Mouse (Mus musculus) brown adipose tissue, adult 24 weeks (tissue): Measurements from ENCODE around the gene Prickle4. TPM values are rescaled to one million over a fixed set of nuclear protein-coding genes. Genes with fewer than 3 reads are reported as not detected.
"Not testable (repeated sequence)": the region's sequence is repeated elsewhere in the genome, so short reads cannot be mapped to it uniquely, and the experiment has no call there.

ENCODE experiments used
- H3K27ac ChIP-seq: fragments of 200-500 bp; replicated peaks from 2 replicates; pipeline ENCODE4 v1.5.1; 2012; ENCODE audit warnings: low read depth, mild to moderate bottlenecking, low read length
- H3K4me1 ChIP-seq: fragments of 200-500 bp; 2 replicates; pipeline ENCODE4 v1.6.1; 2012; ENCODE audit warnings: low read length, mixed read lengths; ENCODE audit not compliant: control insufficient read depth, insufficient read depth, insufficient read length
- H3K4me3 ChIP-seq: fragments of 200-500 bp; 2 replicates; pipeline ENCODE4 v1.5.1; 2012; ENCODE audit warnings: low read depth, mild to moderate bottlenecking, low read length, moderate library complexity; ENCODE audit not compliant: insufficient read depth
- polyA plus RNA-seq: library from polyadenylated mRNA; stranded (reverse); fragments of >200 nt; gene quantifications from 2 replicates; pipeline ENCODE4 v1.2.4, GENCODE M21; 2012; ENCODE audit not compliant: missing spikeins, insufficient read depth, insufficient read length

Prickle4 gene
- polyA plus RNA-seq, 1 experiment, result 3.5 TPM

DNA sequence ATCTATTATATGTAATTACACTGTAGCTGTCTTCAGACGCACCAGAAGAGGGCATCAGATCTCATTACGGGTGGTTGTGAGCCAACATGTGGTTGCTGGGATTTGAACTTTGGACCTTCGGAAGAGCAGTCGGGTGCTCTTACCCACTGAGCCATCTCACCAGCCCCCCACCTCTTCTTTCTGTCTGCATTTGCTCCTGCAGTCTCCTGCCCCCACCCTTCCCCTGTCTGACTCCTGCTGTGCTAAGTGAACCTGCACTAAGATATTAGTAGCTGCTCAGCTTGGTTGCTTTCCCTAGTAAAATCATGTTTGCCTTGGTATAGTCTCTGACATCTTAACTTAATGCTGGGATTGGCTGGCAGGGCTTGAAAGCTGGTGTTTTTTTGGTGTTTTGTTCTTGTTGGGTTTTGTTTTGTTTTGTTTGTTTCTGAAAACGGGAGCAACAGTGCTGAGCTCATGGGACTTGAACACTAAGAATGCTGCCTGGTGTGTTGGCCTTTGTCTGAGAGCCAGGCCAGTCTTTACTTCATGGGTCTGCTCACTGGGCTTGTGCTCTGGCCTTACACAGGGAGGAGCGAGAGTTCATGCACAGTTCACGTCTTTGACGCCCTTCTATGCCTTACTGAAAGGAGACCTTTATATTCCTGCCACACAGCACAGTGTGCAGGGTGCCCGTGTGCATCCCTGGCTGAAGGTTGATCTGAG lies 31.4 kb downstream of the Prickle4 start:
- Histone ChIP-seq H3K4me1 (peaks cover 2% of the 10 kb centered on the region; the same call in 1 of the 2 replicates), H3K4me3 (no peak overlapping the region), H3K27ac (no peak overlapping the region)

DNA sequence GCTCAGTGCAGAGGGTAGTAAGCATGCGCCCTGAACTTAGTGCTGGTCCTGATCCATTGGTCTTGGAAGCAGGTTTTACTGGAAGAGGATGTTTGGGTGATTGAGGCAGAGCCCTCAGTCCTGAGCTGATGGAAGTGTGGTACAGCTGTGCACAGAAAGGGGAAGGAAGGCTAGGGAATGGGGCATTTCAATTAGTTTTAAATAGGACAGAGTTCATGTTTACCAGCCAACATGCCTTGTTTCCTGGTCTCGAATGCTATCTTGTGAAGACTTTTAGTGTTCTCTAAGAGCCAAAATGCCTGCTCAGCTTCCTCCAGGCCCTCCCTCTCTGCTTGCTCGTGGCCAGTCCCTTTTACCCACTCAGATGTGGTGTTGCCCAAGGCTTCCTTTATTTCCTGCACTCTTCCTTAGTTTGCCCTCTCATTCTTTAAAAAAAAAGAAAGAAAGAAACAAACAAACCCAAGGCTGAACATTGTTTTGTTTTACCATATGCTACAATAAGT lies 35.7 kb downstream of the Prickle4 start:
- peak overlapping the region; percentile 59 for H3K27ac ChIP-seq
- H3K4me1 ChIP-seq, result peaks cover 2% of the 10 kb centered on the region; the same call in 1 of the 2 replicates
- H3K4me3 ChIP-seq, result no peak overlapping the region

GRCm38 (mm10) chr17:47657901-47658300 lies 36.6 kb downstream of the Prickle4 start:
- Histone ChIP-seq H3K4me3 (no peak overlapping the region), H3K4me1 (peaks cover 2% of the 10 kb centered on the region; the same call in 1 of the 2 replicates), H3K27ac (no peak overlapping the region)

- Histone ChIP-seq H3K27ac (no peak overlapping the region), H3K4me1 (peaks cover 2% of the 10 kb centered on the region; the same call in 1 of the 2 replicates)
Measured at GRCm38 (mm10) chr17:47655697-47656096, 38.8 kb downstream of the Prickle4 start.

GRCm38 (mm10) chr17:47654346-47654745 lies 40.2 kb downstream of the Prickle4 start:
- H3K27ac ChIP-seq, H3K4me1 ChIP-seq, H3K4me3 ChIP-seq: not testable (repeated sequence)

More at GRCm38 (mm10) chr17:47655697-47656096, 38.8 kb downstream of the Prickle4 start:
- no peak overlapping the region for H3K4me3 ChIP-seq

GRCm38 (mm10) chr17:47651953-47652352 lies 42.6 kb downstream of the Prickle4 start:
- Histone ChIP-seq H3K27ac (no peak overlapping the region), H3K4me1 (no peaks in the 10 kb centered on the region), H3K4me3 (no peak overlapping the region)

DNA sequence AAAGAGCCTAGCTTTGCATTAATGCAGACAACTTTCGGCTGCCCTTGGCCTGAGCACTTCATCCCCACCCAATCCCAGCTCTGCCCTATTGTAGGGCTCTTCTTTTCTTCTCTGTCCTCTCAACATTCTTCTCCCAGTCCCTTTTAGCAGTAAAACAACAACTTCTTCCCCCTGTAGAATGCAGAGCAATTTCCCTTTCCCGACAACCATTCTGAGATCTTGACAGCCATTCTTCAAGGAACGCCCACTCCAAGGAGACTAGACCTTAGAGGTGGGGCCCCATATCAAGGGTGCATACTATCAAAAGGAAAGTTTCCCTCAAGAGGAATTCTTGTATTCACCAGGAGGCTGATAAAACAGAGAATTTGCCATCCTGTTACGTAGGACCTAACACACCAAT lies 45.6 kb downstream of the Prickle4 start:
- Histone ChIP-seq H3K4me1 (no peaks in the 10 kb centered on the region), H3K27ac (no peak overlapping the region), H3K4me3 (no peak overlapping the region)

GRCm38 (mm10) chr17:47646683-47647082 lies 47.9 kb downstream of the Prickle4 start:
- no peaks in the 10 kb centered on the region for H3K4me1 ChIP-seq
- H3K27ac ChIP-seq, result no peak overlapping the region
- no peak overlapping the region for H3K4me3 ChIP-seq

GRCm38 (mm10) chr17:47642992-47643391 lies 51.5 kb downstream of the Prickle4 start:
- Histone ChIP-seq H3K4me1 (no peaks in the 10 kb centered on the region), H3K27ac (no peak overlapping the region), H3K4me3 (no peak overlapping the region)

Other genes with a start within 250 kb of the Prickle4 start
- gene Taf8, start 192.4 kb downstream of the Prickle4 start, polyA plus RNA-seq, result 6.8 and 8.9 TPM in 2 replicates
- 40.4 and 48.4 TPM in 2 replicates for gene Ccnd3, start 189.7 kb downstream of the Prickle4 start, polyA plus RNA-seq
- gene Bysl, start 83.2 kb downstream of the Prickle4 start, polyA plus RNA-seq, result 8.6 and 11.0 TPM in 2 replicates
- 10.7 and 18.0 TPM in 2 replicates for gene Med20, start 83.2 kb downstream of the Prickle4 start, polyA plus RNA-seq
- 1.2 and 5.0 TPM in 2 replicates for gene Gm20517, start 83.1 kb downstream of the Prickle4 start, polyA plus RNA-seq
- 2.1 and 3.3 TPM in 2 replicates for gene Usp49, start 64.0 kb downstream of the Prickle4 start, polyA plus RNA-seq
- gene Tomm6, start 6.3 kb downstream of the Prickle4 start, polyA plus RNA-seq, result 306 and 307 TPM in 2 replicates
- 1.3 and 3.4 TPM in 2 replicates for gene Frs3, start 5.7 kb downstream of the Prickle4 start, polyA plus RNA-seq
- gene Gm21981, start 281 bp downstream of the Prickle4 start, polyA plus RNA-seq, result 1.3 TPM in 1 of 2 replicates, not detected in the other
- gene Pgc, start 32.1 kb upstream of the Prickle4 start, polyA plus RNA-seq, result not detected in 2 replicates
- gene Tfeb, start 42.3 kb upstream of the Prickle4 start, polyA plus RNA-seq, result 8.7 and 14.8 TPM in 2 replicates
- not detected in 2 replicates for gene Mdfi, start 140.0 kb upstream of the Prickle4 start, polyA plus RNA-seq
- 8.5 and 9.2 TPM in 2 replicates for gene Foxp4, start 229.9 kb upstream of the Prickle4 start, polyA plus RNA-seq